In genomic region chr14:27654670-27655069, GRCm38 (mm10) we compare ENCODE assay signal across 28 mouse cellular contexts. TPM values are rescaled to one million over a fixed set of nuclear protein-coding genes. Genes with fewer than 3 reads are reported as not detected.
DNase-seq lines count a peak whose midpoint lies in the region; ATAC-seq lines count a peak whose summit lies in the region.
"Had no signal": no experiment of that assay in that cellular context is flagged by ENCODE, and none has a peak within 500 bp of the region (broad histone marks: within the 10 kb centered on the region; RNA-seq: fewer than 3 reads in every experiment).

No protein-coding gene starts in this region.

- no peaks in the 10 kb centered on the region for H3K36me3 ChIP-seq in heart, embryonic 11.5 days (ENCODE audit: control insufficient read depth, insufficient read depth, low read length)
- H3K36me3 ChIP-seq in kidney, embryonic 16.5 days (ENCODE audit: insufficient read depth, low read length): no peaks in the 10 kb centered on the region
- peaks cover 15% of the 10 kb centered on the region for H3K36me3 ChIP-seq in midbrain, embryonic 14.5 days (ENCODE audit: control insufficient read depth, insufficient read depth, low read length)
- H3K36me3 ChIP-seq in midbrain, embryonic 10.5 days: peaks cover 10% of the 10 kb centered on the region
- H3K36me3 ChIP-seq: embryonic facial prominence, embryonic 12.5 days; heart, embryonic 15.5 days; limb, embryonic 13.5 days; liver, embryonic 12.5 days had no signal

- H3K9ac ChIP-seq in heart, embryonic 11.5 days (ENCODE audit: low read depth, low read length): no peak overlapping the region
- no peak overlapping the region for H3K9ac ChIP-seq in kidney, embryonic 16.5 days (replicated peaks; ENCODE audit: low read length)
- H3K9ac ChIP-seq in midbrain, embryonic 14.5 days (replicated peaks; ENCODE audit: low read length): no peak overlapping the region
- H3K9ac ChIP-seq: embryonic facial prominence, embryonic 12.5 days; forebrain, embryonic 13.5 days; heart, embryonic 15.5 days; hindbrain, embryonic 15.5 days; limb, embryonic 13.5 days; liver, embryonic 12.5 days; neural tube, embryonic 13.5 days had no signal

- WGBS in heart, embryonic 11.5 days (ENCODE audit: insufficient replicate concordance): 19% methylated on average over 11 of the region's 11 CpGs
- 15% methylated on average over 11 of the region's 11 CpGs for WGBS in kidney, embryonic 16.5 days
- WGBS in midbrain, embryonic 14.5 days: 53% methylated on average over 11 of the region's 11 CpGs
- WGBS in midbrain, embryonic 10.5 days: 72% methylated on average over 11 of the region's 11 CpGs

- H3K4me1 ChIP-seq in heart, embryonic 11.5 days (ENCODE audit: control insufficient read depth, insufficient read depth, low read length): 0 out of 2 replicates have a peak, but pooled peaks cover 2% of the 10 kb centered on the region
- peaks cover 5% of the 10 kb centered on the region for H3K4me1 ChIP-seq in kidney, embryonic 16.5 days (ENCODE audit: insufficient read depth, low read length)
- no peaks in the 10 kb centered on the region for H3K4me1 ChIP-seq in midbrain, embryonic 14.5 days (ENCODE audit: control insufficient read depth, insufficient read depth, low read length)
- H3K4me1 ChIP-seq in midbrain, embryonic 10.5 days: no peaks in the 10 kb centered on the region
- H3K4me1 ChIP-seq: embryonic facial prominence, embryonic 12.5 days; forebrain, embryonic 13.5 days; heart, embryonic 15.5 days; hindbrain, embryonic 15.5 days; limb, embryonic 13.5 days; liver, embryonic 12.5 days; megakaryocyte, embryonic 14.5 days had no signal

- no peaks in the 10 kb centered on the region for H3K9me3 ChIP-seq in heart, embryonic 11.5 days (replicated peaks; ENCODE audit: control insufficient read depth, low read length)
- H3K9me3 ChIP-seq in kidney, embryonic 16.5 days (ENCODE audit: low read length): no peaks in the 10 kb centered on the region
- no peaks in the 10 kb centered on the region for H3K9me3 ChIP-seq in midbrain, embryonic 14.5 days (ENCODE audit: control insufficient read depth, low read length)
- H3K9me3 ChIP-seq in midbrain, embryonic 10.5 days (replicated peaks): no peaks in the 10 kb centered on the region
- H3K9me3 ChIP-seq: embryonic facial prominence, embryonic 12.5 days; forebrain, embryonic 13.5 days; heart, embryonic 15.5 days; hindbrain, embryonic 15.5 days; limb, embryonic 13.5 days; liver, embryonic 12.5 days; megakaryocyte, embryonic 14.5 days; neural tube, embryonic 13.5 days had no signal

- peak overlapping the region; percentile 9; the same call in 1 of the 2 replicates for H3K4me2 ChIP-seq in heart, embryonic 11.5 days
- H3K4me2 ChIP-seq in kidney, embryonic 16.5 days (replicated peaks; ENCODE audit: low read depth, low read length): 0 out of 2 replicates have a peak overlapping the region, but pooled peaks have one; percentile 3
- H3K4me2 ChIP-seq in midbrain, embryonic 14.5 days (ENCODE audit: low read length): no peak overlapping the region
- H3K4me2 ChIP-seq: embryonic facial prominence, embryonic 12.5 days; forebrain, embryonic 13.5 days; heart, embryonic 15.5 days; hindbrain, embryonic 15.5 days; limb, embryonic 13.5 days; liver, embryonic 12.5 days; neural tube, embryonic 13.5 days had no signal

- no peak overlapping the region for H3K4me3 ChIP-seq in heart, embryonic 11.5 days (ENCODE audit: low read depth, low read length)
- no peak overlapping the region for H3K4me3 ChIP-seq in kidney, embryonic 16.5 days (ENCODE audit: low read length)
- no peak overlapping the region for H3K4me3 ChIP-seq in midbrain, embryonic 14.5 days (replicated peaks; ENCODE audit: low read depth, low read length)
- no peak overlapping the region for H3K4me3 ChIP-seq in midbrain, embryonic 10.5 days
- H3K4me3 ChIP-seq: embryonic facial prominence, embryonic 12.5 days; forebrain, embryonic 13.5 days; heart, embryonic 15.5 days; hindbrain, embryonic 15.5 days; limb, embryonic 13.5 days; liver, embryonic 12.5 days; megakaryocyte, embryonic 14.5 days; myocyte; neural tube, embryonic 13.5 days had no signal

- no peak for DNase-seq in heart, postnatal 10 days
- DNase-seq in kidney, adult 11 months: no peak
- peak; percentile 12 for DNase-seq in midbrain, embryonic 14.5 days
- no peak for DNase-seq in midbrain, embryonic 10.5 days (ENCODE audit: low spot score)
- peak; percentile 6 for DNase-seq in mesoderm, embryonic 11.5 days (ENCODE audit: low read depth, low spot score)
- no peak for DNase-seq in thymus, postnatal 10 days (ENCODE audit: low spot score in 2 of 2)
- DNase-seq: adrenal gland, adult 8-10 months; cerebellum, adult 2 months; cerebellum, postnatal 25 days; lung, adult 18-20 months; right cerebral cortex, adult 18-20 months; right cerebral cortex, postnatal 4 days; thymus, postnatal 25 days had no signal

- H3K27me3 ChIP-seq in heart, embryonic 11.5 days (ENCODE audit: control insufficient read depth, insufficient read depth, low read length): no peaks in the 10 kb centered on the region
- no peaks in the 10 kb centered on the region for H3K27me3 ChIP-seq in kidney, embryonic 16.5 days (ENCODE audit: insufficient read depth, low read length)
- no peaks in the 10 kb centered on the region for H3K27me3 ChIP-seq in midbrain, embryonic 14.5 days (ENCODE audit: control insufficient read depth, insufficient read depth, low read length)
- H3K27me3 ChIP-seq in midbrain, embryonic 10.5 days (ENCODE audit: low read depth, poor library complexity, severe bottlenecking): no peaks in the 10 kb centered on the region
- H3K27me3 ChIP-seq: embryonic facial prominence, embryonic 12.5 days; forebrain, embryonic 13.5 days; heart, embryonic 15.5 days; hindbrain, embryonic 15.5 days; limb, embryonic 13.5 days; liver, embryonic 12.5 days; megakaryocyte, embryonic 14.5 days; neural tube, embryonic 13.5 days had no signal

- intact Hi-C loops in heart, postnatal 10 days (cut with DNase I): no loop called here

- no peak for ATAC-seq in heart, embryonic 11.5 days (replicated peaks; ENCODE audit: insufficient number of reproducible peaks, low FRiP score, low TSS enrichment)
- peak; percentile 54; the same call in 1 of the 2 replicates for ATAC-seq in kidney, embryonic 16.5 days (ENCODE audit: low FRiP score, low TSS enrichment)
- ATAC-seq in midbrain, embryonic 14.5 days (ENCODE audit: low FRiP score, low TSS enrichment): no peak
- ATAC-seq: activated CD4-positive, CD25-positive, alpha-beta regulatory T cell, adult 4 months; forebrain, embryonic 13.5 days; liver, embryonic 12.5 days; midbrain, embryonic 16.5 days had no signal

- no peak overlapping the region for H3K27ac ChIP-seq in heart, embryonic 11.5 days (ENCODE audit: low read depth, low read length)
- 0 out of 2 replicates have a peak overlapping the region, but pooled peaks have one; percentile 32 for H3K27ac ChIP-seq in kidney, embryonic 16.5 days (ENCODE audit: low read length)
- H3K27ac ChIP-seq in midbrain, embryonic 14.5 days (replicated peaks; ENCODE audit: low read depth, low read length): no peak overlapping the region
- no peak overlapping the region for H3K27ac ChIP-seq in midbrain, embryonic 10.5 days (replicated peaks)
- H3K27ac ChIP-seq: embryonic facial prominence, embryonic 12.5 days; forebrain, embryonic 13.5 days; heart, embryonic 15.5 days; hindbrain, embryonic 15.5 days; limb, embryonic 13.5 days; liver, embryonic 12.5 days; neural tube, embryonic 13.5 days had no signal

RNA-seq across cellular contexts. Expression of gene Erc2, which starts 32.4 kb away (rescaled TPM):
- polyA plus RNA-seq in heart, embryonic 11.5 days (2014; fragmentation: Nextera tagmentation; extraction: Ambion mirVana): 5.1 and 6.2 TPM in 2 replicates
- 1 to 10 TPM; 2.5 to 2.9 TPM for total RNA-seq in heart, postnatal 10 days (2021)
- polyA plus RNA-seq in kidney, embryonic 16.5 days (2015; fragmentation: Nextera tagmentation; extraction: Ambion mirVana): 4.9 and 7.3 TPM in 2 replicates
- 80.1 and 90.7 TPM in 2 replicates for polyA plus RNA-seq in midbrain, embryonic 14.5 days (2014; fragmentation: Nextera tagmentation; extraction: Ambion mirVana)
- polyA plus RNA-seq in midbrain, embryonic 10.5 days (2016; fragmentation: Nextera tagmentation; extraction: Ambion mirVana): 9.2 and 13.8 TPM in 2 replicates
- total RNA-seq: hematopoietic stem cell, adult 5-6 weeks; MEL had no signal

Comparison
In these comparisons a context has a peak if more than half of its experiments do, and no peak if none do; other contexts are left out.
1. DNase-seq: peak in midbrain, embryonic 14.5 days (single experiment) and mesoderm, embryonic 11.5 days (single experiment); none in heart, postnatal 10 days (0 of 2), kidney, adult 11 months (single experiment), midbrain, embryonic 10.5 days (single experiment) and thymus, postnatal 10 days (0 of 2).